Mouse (Mus musculus) hindbrain, embryonic 16.5 days (tissue): ENCODE measurements around the gene Anks1. TPM values are rescaled to one million over a fixed set of nuclear protein-coding genes. Genes with fewer than 3 reads are reported as not detected.

Source experiments
- ATAC-seq: fragments of 200-750 bp; cut with Nextera tagmentation; 2 replicates; pipeline ENCODE4 v1.8.0; 2017; ENCODE audit warnings: moderate TSS enrichment, moderate library complexity
- H3K27ac ChIP-seq: fragments of 300-500 bp; sonication (generic); 2 replicates; pipeline ENCODE4 v1.5.1; 2014; ENCODE audit warnings: low read depth, mild to moderate bottlenecking, control low read depth, low read length, moderate library complexity
- H3K27me3 ChIP-seq: fragments of 300-500 bp; sonication (generic); replicated peaks from 2 replicates; pipeline ENCODE4 v1.6.1; 2014; ENCODE audit warnings: low read length; ENCODE audit not compliant: control insufficient read depth, insufficient read depth
- H3K36me3 ChIP-seq: fragments of 300-500 bp; sonication (generic); 2 replicates; pipeline ENCODE4 v1.6.1; 2014; ENCODE audit warnings: mild to moderate bottlenecking, low read length, moderate library complexity, mixed read lengths; ENCODE audit not compliant: control insufficient read depth, insufficient read depth
- H3K4me1 ChIP-seq: fragments of 300-500 bp; sonication (generic); 2 replicates; pipeline ENCODE4 v1.6.1; 2014; ENCODE audit warnings: low read depth, low read length; ENCODE audit not compliant: control insufficient read depth, insufficient read depth
- H3K4me2 ChIP-seq: fragments of 300-500 bp; sonication (generic); 2 replicates; pipeline ENCODE4 v1.6.1; 2014; ENCODE audit warnings: mild to moderate bottlenecking, low read length, control low read depth, moderate library complexity
- H3K4me3 ChIP-seq: fragments of 300-500 bp; sonication (generic); 2 replicates; pipeline ENCODE4 v1.5.1; 2014; ENCODE audit warnings: mild to moderate bottlenecking, low read length, control low read depth, moderate library complexity
- H3K9ac ChIP-seq: fragments of 300-500 bp; sonication (generic); 2 replicates; pipeline ENCODE4 v1.6.1; 2014; ENCODE audit warnings: low read depth, mild to moderate bottlenecking, control low read depth, low read length, moderate library complexity
- H3K9me3 ChIP-seq: fragments of 300-500 bp; sonication (generic); 2 replicates; pipeline ENCODE4 v1.6.1; 2014; ENCODE audit warnings: mild to moderate bottlenecking, low read length, moderate library complexity; ENCODE audit not compliant: control insufficient read depth
- WGBS: fragments of 180-500 bp; shearing (Covaris S2); extraction: QIAGEN DNeasy Blood & Tissue Kit; methylation state at CpG from one replicate; pipeline ENCODE4 v1.1.7; 2014; 5-methylcytosine and 5-hydroxymethylcytosine counted together
- polyA plus RNA-seq: library from polyadenylated mRNA; unstranded; fragments of >200 nt; fragmentation: Nextera tagmentation; extraction: Ambion mirVana; gene quantifications from 2 replicates; pipeline ENCODE4 v1.2.1, GENCODE M21; 2015

Gene Anks1
- polyA plus RNA-seq, 1 experiment from 2014 or later: 44.0 TPM

DNA sequence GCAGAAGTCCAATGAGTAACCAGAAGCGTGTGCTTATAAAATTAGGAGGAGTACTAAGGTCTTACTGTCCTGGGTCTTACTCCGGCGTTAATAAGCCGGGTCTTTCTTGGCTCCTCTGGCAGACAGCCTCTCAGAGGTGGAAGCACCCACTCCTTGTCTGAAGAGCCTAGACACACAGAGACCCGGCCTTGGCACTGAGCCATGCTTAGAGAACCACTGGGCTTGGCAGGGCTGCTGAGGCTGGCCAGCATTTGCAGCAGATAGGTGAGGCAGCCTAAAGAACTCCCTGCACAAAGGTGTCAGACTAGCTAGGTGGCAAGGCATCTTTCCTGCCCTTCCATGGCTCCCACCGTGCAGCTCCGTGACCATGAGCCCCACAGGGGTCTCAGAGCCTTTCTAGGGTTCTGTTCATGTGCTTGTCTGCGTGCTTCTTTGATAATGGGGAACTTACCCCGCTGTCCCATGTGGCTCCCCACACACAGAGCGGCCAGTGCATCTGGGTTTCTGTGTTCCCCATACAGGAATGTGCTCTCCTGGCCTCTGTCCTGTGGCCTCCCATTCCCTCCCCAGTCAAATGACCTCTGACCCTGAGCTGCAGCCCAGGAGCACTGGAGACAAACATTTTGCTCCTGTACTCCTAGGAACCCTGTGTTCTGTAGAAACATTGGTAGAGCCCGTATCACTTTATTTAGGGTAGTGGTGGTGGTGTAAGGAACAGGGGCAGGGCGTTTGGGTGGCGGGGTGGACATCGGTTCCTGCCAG, 117.2 kb downstream of the Anks1 start:
- no peak overlapping the region for H3K9ac ChIP-seq
- 76% methylated on average over 14 of the region's 14 CpGs for WGBS
- no peak overlapping the region for H3K4me2 ChIP-seq
- peak; percentile 49; the same call in 1 of the 2 replicates for ATAC-seq
- H3K27me3 ChIP-seq: no peaks in the 10 kb centered on the region
- H3K9me3 ChIP-seq: no peaks in the 10 kb centered on the region
- no peak overlapping the region for H3K4me3 ChIP-seq
- H3K36me3 ChIP-seq: no peaks in the 10 kb centered on the region
- peak overlapping the region; percentile 55; the same call in 1 of the 2 replicates for H3K27ac ChIP-seq
- H3K4me1 ChIP-seq: peaks cover 27% of the 10 kb centered on the region

DNA sequence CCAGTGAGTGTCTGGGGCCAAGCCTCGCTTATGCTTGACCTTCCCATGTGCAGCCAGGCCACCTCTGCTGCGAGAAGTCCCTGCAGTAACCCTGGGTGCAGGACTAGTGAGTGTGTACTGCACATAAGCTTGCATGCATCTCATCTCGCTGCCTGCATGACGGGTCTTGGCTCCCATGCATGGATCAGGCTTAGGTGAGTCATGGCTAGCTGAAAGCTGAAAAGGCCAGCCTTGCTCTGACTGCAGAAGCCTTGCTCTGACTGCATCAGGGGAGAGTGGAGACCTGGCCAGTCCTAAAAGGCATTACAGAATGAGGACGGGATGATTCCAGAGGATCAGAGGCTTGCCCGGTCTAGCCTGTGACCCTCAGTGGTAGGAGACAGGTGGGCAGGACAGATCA, 118.1 kb downstream of the Anks1 start:
- Histone ChIP-seq H3K4me2 (no peak overlapping the region), H3K36me3 (no peaks in the 10 kb centered on the region), H3K9ac (no peak overlapping the region), H3K4me1 (peaks cover 30% of the 10 kb centered on the region), H3K27me3 (no peaks in the 10 kb centered on the region), H3K27ac (no peak overlapping the region), H3K9me3 (no peaks in the 10 kb centered on the region), H3K4me3 (no peak overlapping the region)
- no peak for ATAC-seq
- 93% methylated on average over 6 of the region's 6 CpGs for WGBS

DNA sequence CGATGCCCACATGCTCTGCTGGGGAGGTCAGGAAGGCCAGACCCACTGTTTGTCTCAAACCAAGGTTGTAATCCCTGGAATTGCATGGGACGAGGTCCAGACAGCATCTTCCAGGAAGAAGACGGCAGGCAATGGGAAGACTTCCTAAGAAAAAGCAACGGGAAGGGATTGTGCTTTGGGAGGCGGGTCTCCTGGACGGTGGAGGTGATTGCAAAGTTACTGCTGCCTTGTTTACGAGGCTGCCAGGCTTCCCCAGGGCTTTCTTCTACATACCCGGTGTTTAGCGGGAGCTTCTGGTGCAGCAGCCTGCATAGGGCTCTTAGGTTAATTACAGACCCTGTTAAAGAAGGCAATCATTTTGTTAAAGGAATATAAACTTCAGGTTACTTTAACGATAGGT, 119.1 kb downstream of the Anks1 start:
- H3K4me3 ChIP-seq: no peak overlapping the region
- no peak overlapping the region for H3K9ac ChIP-seq
- H3K4me1 ChIP-seq: peaks cover 30% of the 10 kb centered on the region
- H3K36me3 ChIP-seq: no peaks in the 10 kb centered on the region
- no peak overlapping the region for H3K4me2 ChIP-seq
- no peak overlapping the region for H3K27ac ChIP-seq
- ATAC-seq: no peak
- WGBS: 63% methylated on average over 10 of the region's 10 CpGs
- H3K9me3 ChIP-seq: no peaks in the 10 kb centered on the region
- no peaks in the 10 kb centered on the region for H3K27me3 ChIP-seq

DNA sequence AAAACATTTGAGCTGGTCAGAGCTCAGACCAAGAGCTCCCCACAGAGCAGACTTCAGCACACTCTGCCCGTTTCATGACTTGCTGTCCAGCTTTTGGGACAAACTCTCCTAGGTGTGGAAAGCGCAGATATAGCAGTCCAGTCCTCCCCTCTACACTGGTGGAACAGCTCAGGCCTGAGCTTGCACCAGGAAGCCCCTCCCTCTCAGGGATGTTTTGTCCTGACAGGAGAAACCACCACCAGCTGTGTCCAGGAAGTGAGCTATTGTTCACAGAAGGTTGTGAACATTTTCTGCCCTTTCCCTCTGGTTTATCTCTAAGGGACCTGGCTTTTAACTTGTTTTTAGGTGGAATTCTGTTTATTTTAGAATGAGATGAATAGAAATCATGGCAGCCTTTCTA, 120.2 kb downstream of the Anks1 start:
- Histone ChIP-seq H3K4me1 (peaks cover 30% of the 10 kb centered on the region), H3K9ac (no peak overlapping the region), H3K4me3 (no peak overlapping the region), H3K4me2 (no peak overlapping the region), H3K36me3 (no peaks in the 10 kb centered on the region), H3K27me3 (no peaks in the 10 kb centered on the region), H3K27ac (no peak overlapping the region), H3K9me3 (no peaks in the 10 kb centered on the region)
- ATAC-seq: no peak
- 73% methylated on average over 2 of the region's 2 CpGs for WGBS

DNA sequence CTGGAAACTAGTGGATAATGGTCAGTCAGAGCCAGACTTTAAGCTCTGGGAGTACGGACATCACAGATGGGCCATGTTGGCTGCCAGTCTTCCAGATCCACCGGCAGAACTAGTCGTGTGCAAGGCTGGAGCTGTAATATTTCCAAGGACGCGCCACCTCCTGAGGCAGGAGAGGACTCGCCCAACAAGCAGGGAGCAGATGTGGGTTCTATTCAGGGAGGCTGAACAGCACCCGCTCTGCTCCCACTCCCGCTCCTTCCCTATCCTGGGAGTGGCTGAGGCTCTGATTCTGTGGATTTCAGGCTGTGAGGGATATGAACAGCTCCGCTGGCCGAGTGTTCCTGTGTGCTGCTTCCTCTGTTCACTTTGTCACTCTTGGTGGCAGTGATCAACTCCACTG, 121.3 kb downstream of the Anks1 start:
- no peak overlapping the region for H3K27ac ChIP-seq
- ATAC-seq: no peak
- 79% methylated on average over 10 of the region's 10 CpGs for WGBS
- H3K4me3 ChIP-seq: no peak overlapping the region
- H3K4me2 ChIP-seq: no peak overlapping the region
- H3K36me3 ChIP-seq: no peaks in the 10 kb centered on the region
- H3K9me3 ChIP-seq: no peaks in the 10 kb centered on the region
- no peaks in the 10 kb centered on the region for H3K27me3 ChIP-seq
- peaks cover 28% of the 10 kb centered on the region for H3K4me1 ChIP-seq
- no peak overlapping the region for H3K9ac ChIP-seq

DNA sequence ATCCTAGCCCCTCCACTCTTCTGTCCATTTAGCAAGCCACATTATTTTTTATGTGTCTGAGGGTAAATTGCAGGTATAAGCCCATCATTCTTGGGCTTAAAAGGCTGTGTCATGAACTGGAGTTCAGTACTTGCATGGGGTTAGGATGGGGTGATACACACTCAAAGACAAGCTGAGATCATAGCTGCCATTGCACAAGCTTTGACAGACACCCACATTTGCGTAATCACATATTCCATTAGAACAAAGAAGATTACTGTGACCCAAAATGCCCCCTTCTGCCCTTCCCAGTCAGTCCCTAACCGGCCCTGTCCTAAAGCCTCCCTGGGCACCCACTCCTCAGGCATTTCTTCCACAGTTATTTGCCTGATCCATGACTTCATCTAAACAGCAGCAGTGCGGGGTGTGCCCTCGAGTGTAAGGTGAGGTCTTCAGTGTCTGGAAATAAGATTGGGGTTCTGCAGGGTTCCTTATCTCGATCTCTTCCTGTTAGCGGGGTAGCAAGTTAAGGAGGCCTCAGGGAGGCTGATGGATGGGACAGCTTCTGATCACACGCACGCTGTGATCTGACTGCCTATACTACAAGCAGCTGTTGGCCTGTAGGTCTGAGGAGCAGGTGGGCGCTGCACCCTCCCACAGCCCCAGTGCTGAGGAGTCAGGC, 122.3 kb downstream of the Anks1 start:
- H3K4me2 ChIP-seq: no peak overlapping the region
- 0 out of 2 replicates have a peak overlapping the region, but pooled peaks have one; percentile 4 for H3K9ac ChIP-seq
- H3K9me3 ChIP-seq: no peaks in the 10 kb centered on the region
- H3K27ac ChIP-seq: no peak overlapping the region
- WGBS: 68% methylated on average over 8 of the region's 9 CpGs
- peaks cover 19% of the 10 kb centered on the region for H3K4me1 ChIP-seq
- H3K36me3 ChIP-seq: no peaks in the 10 kb centered on the region
- no peaks in the 10 kb centered on the region for H3K27me3 ChIP-seq
- no peak overlapping the region for H3K4me3 ChIP-seq
- ATAC-seq: no peak; the same call in 1 of the 2 replicates

DNA sequence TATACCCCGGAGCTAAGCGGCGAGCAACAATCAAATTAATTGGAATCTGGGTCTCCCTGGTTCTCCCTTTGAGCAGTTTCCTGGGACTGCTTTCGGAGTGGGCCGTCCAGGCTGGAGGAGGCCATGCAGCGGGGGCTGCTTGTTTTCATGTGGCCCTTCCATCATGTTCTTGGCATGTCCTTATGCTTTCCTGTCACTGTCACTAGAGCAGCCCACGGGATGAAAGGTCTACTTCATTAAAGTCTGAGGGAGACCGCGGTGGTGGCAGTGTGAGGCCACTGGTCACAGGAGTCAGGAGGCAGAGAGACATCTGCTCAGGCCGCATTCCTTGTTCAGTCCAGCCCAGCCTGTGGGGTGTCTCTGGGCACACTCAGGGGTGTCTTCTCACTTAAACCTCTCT, 123.1 kb downstream of the Anks1 start:
- ATAC-seq: no peak; the same call in 1 of the 2 replicates
- H3K9ac ChIP-seq: peak overlapping the region; percentile 25; the same call in 1 of the 2 replicates
- no peak overlapping the region for H3K4me3 ChIP-seq
- no peaks in the 10 kb centered on the region for H3K27me3 ChIP-seq
- no peaks in the 10 kb centered on the region for H3K36me3 ChIP-seq
- WGBS: 41% methylated on average over 10 of the region's 10 CpGs
- peak overlapping the region; percentile 41; the same call in 1 of the 2 replicates for H3K27ac ChIP-seq
- H3K9me3 ChIP-seq: no peaks in the 10 kb centered on the region
- no peak overlapping the region for H3K4me2 ChIP-seq
- peaks cover 22% of the 10 kb centered on the region for H3K4me1 ChIP-seq

DNA sequence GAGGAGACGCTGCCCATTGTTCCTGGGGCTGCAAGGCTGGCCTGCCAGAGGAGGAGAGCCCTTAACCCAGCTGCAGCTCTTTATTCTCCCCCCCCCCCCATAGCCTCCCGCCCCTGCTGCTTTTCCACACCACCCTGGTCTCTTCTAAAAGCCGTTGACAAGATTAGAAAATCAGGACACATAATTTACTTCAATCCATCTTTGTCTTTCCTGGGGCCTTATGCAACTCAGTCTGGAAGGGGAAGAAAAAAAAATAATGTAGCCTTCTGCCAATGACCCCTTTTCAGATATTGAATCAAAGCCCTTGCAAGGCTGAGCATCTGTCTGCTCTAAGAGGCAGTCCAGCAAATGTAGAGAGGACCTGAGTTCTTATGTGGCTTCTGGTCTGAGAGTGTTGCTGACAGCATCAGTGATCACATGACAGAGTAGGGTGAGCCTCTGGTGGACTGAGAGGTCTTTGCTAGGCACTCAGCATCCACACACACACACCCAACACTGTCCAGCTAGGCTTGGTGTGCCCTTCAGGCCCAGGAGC, 124.0 kb downstream of the Anks1 start:
- H3K4me1 ChIP-seq: peaks cover 26% of the 10 kb centered on the region
- WGBS: 9% methylated on average over 3 of the region's 3 CpGs
- H3K9ac ChIP-seq: peak overlapping the region; percentile 18; the same call in 1 of the 2 replicates

DNA sequence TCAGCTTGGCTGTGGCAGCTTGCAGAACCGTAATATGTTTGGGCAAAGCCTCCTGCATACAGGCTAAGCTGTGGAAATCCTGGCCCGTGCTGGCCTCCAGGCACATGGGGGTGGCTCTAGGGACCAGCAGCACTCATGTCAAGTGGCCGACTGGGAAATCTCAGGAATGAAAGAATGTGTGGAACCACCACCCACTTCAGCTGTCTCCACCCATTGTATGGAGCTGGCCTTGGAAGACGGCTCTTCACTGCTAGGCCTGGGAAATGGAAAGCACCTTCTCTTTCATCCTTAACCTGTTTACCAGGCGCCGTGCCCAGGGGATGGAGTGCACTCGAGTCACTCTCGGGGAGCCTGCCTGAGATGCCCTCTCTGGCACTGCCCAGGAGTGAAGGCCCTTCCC, 125.9 kb downstream of the Anks1 start:
- H3K36me3 ChIP-seq: no peaks in the 10 kb centered on the region
- 74% methylated on average over 8 of the region's 8 CpGs for WGBS
- H3K27me3 ChIP-seq: no peaks in the 10 kb centered on the region

More for the DNA sequence above, 124.0 kb downstream of the Anks1 start:
- H3K4me3 ChIP-seq: no peak overlapping the region
- no peak; the same call in 1 of the 2 replicates for ATAC-seq
- no peak overlapping the region for H3K4me2 ChIP-seq
- no peaks in the 10 kb centered on the region for H3K36me3 ChIP-seq
- no peaks in the 10 kb centered on the region for H3K27me3 ChIP-seq
- H3K9me3 ChIP-seq: no peaks in the 10 kb centered on the region
- peak overlapping the region; percentile 41; the same call in 1 of the 2 replicates for H3K27ac ChIP-seq

More for the DNA sequence above, 125.9 kb downstream of the Anks1 start:
- Histone ChIP-seq H3K4me2 (no peak overlapping the region), H3K9ac (no peak overlapping the region), H3K9me3 (no peaks in the 10 kb centered on the region), H3K4me3 (no peak overlapping the region), H3K27ac (no peak overlapping the region), H3K4me1 (peaks cover 29% of the 10 kb centered on the region)
- ATAC-seq: no peak
